Mouse (Mus musculus): ENCODE measurements around the gene Fhl3. TPM values are rescaled to one million over a fixed set of nuclear protein-coding genes. Genes with fewer than 3 reads are reported as not detected.

Fhl3 gene
- not detected in 2 replicates for polyA plus RNA-seq (2012; ENCODE audit: insufficient read depth, insufficient read length, low replicate concordance, missing spikeins)

DNA sequence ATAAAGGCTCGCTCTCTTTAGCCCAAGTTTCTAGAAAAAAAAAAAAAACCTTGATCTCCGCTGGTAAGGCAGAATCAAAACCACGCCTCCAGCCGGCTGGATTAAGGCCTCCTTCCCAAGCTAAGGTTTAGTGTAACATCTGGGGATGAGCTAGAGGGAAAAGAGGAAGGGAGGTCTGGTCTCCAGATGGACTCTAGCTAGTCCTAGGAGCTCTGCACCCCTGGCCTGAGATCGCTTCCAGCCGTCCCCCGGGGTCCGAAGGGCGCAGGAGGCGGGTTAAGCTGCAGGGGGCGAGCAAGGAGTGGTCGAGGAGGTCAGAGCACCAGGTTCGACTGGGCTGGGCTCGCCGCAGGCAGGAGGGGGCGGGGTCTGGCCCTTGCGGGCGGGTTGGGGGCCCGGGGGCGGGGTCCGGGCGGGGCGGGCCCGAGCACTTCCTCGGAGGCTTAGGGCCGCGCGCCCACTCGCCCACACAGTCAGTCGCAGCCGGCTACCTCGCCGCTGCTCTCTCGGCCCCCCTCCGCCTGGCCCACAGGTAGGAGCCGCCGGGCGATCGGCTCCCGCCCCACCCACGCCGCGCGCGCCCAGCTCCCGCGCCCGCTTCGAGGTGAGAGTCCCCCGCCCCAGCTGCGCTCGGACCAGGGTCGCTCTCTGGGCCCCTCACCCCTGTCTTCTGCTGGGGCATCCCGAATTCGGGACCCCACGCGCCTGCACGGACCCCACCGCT, at the start of gene Fhl3:
Gene Fhl3 (plus strand): TSS at position 454 of the 724 bp plus-strand sequence.
- H3K4me1 ChIP-seq (ENCODE audit: control insufficient read depth, insufficient read depth, low read length) = peaks cover 39% of the 10 kb centered on the region
- 1% methylated on average over 48 of the region's 59 CpGs for WGBS
- peak within 1 kb of the TSS; percentile 50 for H3K4me3 ChIP-seq (ENCODE audit: insufficient read depth, low read depth, low read length)
- no peak within 1 kb of the TSS for H3K27ac ChIP-seq (ENCODE audit: insufficient read depth, low read depth, low read length)
- TF ChIP-seq CTCF (IDR thresholded peaks at IDR 0.05; ENCODE audit: insufficient read depth, low read depth, low read length) = no peak

DNA sequence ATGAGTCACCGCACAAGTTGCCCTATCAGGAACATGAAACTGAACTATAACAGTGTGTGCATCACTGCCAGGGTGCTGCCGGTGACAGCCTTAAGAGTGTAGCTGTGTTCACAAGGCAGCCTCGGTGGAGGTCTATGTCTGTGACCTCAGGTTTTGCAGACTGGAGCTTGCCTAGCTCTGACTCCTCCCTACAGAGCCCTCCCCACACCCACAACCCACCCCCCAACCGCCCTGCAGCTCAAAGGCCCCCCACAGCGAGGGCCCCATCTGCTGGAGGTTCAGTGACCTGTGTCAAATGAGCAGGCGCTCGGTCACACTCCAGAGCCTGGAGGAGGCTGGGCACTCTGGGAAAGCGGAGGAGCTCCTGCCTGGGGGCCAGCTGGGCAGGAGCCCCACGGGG, 47.6 kb upstream of the Fhl3 start:
- Histone ChIP-seq H3K27ac (ENCODE audit: insufficient read depth, low read depth, low read length) (no peak overlapping the region), H3K4me1 (ENCODE audit: control insufficient read depth, insufficient read depth, low read length) (peaks cover 20% of the 10 kb centered on the region), H3K4me3 (ENCODE audit: insufficient read depth, low read depth, low read length) (no peak overlapping the region)
- WGBS = 19% methylated on average over 9 of the region's 9 CpGs
- no peak for TF ChIP-seq CTCF (IDR thresholded peaks at IDR 0.05; ENCODE audit: insufficient read depth, low read depth, low read length)
- no peak for TF ChIP-seq POLR2A (IDR thresholded peaks at IDR 0.05; ENCODE audit: insufficient read depth, low read depth, low read length)

DNA sequence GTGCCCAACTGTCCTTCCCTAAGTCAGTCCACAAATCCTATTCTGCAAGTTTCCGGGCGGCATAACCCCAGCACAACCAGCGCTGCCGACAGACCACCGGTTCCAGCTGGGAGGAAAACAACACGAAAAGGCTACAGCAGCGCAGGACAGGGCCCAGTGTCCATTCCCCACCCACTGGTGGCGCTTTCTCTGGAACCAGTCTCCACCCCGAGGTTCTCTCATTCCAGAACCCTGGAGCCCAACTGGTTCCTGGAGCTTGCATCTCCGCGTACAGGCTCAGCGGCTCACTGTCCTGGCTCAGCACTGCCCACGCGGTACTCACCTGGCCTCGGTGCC, 44.0 kb upstream of the Fhl3 start, which contains the start of gene Pou3f1:
Gene Pou3f1 (plus strand): TSS at position 290 of the 336 bp plus-strand sequence.
- WGBS = 5% methylated on average over 15 of the region's 15 CpGs
- peaks cover 26% of the 10 kb centered on the region for H3K4me1 ChIP-seq (ENCODE audit: control insufficient read depth, insufficient read depth, low read length)
- no peak within 1 kb of the TSS for H3K27ac ChIP-seq (ENCODE audit: insufficient read depth, low read depth, low read length)
- H3K4me3 ChIP-seq (ENCODE audit: insufficient read depth, low read depth, low read length) = peak within 1 kb of the TSS; percentile 58
- TF ChIP-seq CTCF (IDR thresholded peaks at IDR 0.05; ENCODE audit: insufficient read depth, low read depth, low read length) (no peak), POLR2A (IDR thresholded peaks at IDR 0.05; ENCODE audit: insufficient read depth, low read depth, low read length) (no peak)

DNA sequence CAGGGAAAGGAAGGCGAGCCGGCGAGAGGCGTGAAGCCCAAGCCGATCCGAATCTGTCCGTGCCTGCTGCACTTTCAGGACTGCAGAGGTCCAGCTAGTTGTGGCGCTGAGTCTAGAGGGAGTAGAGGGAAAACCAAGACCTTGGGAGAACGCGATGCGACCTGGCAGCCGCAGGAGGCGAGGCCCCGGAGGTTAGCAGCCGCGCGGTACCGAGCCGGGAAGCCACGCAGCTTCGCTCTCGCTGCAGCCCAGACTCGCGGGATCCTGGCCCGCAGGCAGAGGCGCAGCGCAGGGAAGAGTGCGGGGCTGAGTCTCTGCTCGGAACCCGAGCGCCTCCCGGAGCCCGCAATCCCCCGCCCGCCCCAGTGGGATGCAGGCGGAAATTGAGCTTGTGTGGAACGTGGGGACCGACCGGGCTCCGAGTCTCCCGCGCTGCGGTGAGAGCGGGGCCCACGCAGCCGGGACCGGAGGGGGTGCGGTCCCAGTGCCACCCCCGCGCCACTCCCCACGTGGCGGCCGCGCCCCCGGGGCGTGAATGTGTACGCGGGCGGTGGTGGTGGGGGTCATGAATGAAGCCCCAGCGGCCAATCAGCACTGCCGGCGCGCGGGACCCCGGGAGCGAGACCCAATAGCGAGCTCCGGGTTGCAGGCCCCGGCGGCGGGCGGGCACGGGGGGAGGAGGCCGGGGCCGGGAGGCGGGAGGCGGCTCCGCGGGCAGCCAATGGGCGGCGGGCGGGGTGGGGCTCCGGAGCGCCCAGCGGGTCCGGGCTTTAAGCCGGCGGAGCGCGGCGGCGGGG, 43.4 kb upstream of the Fhl3 start:
- Histone ChIP-seq H3K4me1 (ENCODE audit: control insufficient read depth, insufficient read depth, low read length) (peaks cover 25% of the 10 kb centered on the region), H3K4me3 (ENCODE audit: insufficient read depth, low read depth, low read length) (peak overlapping the region; percentile 58), H3K27ac (ENCODE audit: insufficient read depth, low read depth, low read length) (no peak overlapping the region)
- WGBS = under 1% methylated on average over 90 of the region's 92 CpGs
- TF ChIP-seq CTCF (IDR thresholded peaks at IDR 0.05; ENCODE audit: insufficient read depth, low read depth, low read length) = no peak
- no peak for TF ChIP-seq POLR2A (IDR thresholded peaks at IDR 0.05; ENCODE audit: insufficient read depth, low read depth, low read length)

DNA sequence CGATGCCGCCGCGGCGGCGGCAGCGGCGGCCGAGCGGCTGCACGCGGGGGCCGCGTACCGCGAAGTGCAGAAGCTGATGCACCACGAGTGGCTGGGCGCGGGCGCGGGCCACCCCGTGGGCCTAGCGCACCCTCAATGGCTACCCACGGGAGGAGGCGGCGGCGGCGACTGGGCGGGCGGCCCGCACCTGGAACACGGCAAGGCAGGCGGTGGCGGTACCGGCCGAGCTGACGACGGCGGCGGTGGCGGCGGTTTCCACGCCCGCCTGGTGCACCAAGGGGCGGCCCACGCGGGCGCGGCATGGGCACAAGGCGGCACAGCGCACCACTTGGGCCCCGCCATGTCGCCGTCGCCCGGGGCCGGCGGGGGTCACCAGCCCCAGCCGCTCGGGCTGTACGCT, 42.7 kb upstream of the Fhl3 start:
- Histone ChIP-seq H3K4me3 (ENCODE audit: insufficient read depth, low read depth, low read length) (peak overlapping the region; percentile 58), H3K27ac (ENCODE audit: insufficient read depth, low read depth, low read length) (no peak overlapping the region), H3K4me1 (ENCODE audit: control insufficient read depth, insufficient read depth, low read length) (peaks cover 19% of the 10 kb centered on the region)
- 2% methylated on average over 61 of the region's 61 CpGs for WGBS
- no peak for TF ChIP-seq CTCF (IDR thresholded peaks at IDR 0.05; ENCODE audit: insufficient read depth, low read depth, low read length)
- no peak for TF ChIP-seq POLR2A (IDR thresholded peaks at IDR 0.05; ENCODE audit: insufficient read depth, low read depth, low read length)

DNA sequence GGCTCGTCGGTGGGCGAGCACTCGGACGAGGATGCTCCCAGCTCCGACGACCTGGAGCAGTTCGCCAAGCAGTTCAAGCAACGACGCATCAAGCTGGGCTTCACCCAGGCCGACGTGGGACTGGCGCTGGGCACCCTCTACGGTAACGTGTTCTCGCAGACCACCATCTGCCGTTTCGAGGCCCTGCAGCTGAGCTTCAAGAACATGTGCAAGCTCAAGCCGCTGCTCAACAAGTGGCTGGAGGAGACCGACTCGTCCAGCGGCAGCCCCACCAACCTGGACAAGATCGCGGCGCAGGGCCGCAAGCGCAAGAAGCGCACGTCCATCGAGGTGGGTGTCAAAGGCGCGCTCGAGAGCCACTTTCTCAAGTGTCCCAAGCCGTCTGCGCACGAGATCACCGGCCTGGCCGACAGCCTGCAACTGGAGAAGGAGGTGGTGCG, 42.1 kb upstream of the Fhl3 start:
- H3K4me1 ChIP-seq (ENCODE audit: control insufficient read depth, insufficient read depth, low read length) = peaks cover 15% of the 10 kb centered on the region
- TF ChIP-seq CTCF (IDR thresholded peaks at IDR 0.05; ENCODE audit: insufficient read depth, low read depth, low read length) = no peak
- TF ChIP-seq POLR2A (IDR thresholded peaks at IDR 0.05; ENCODE audit: insufficient read depth, low read depth, low read length) = no peak
- no peak overlapping the region for H3K27ac ChIP-seq (ENCODE audit: insufficient read depth, low read depth, low read length)
- peak overlapping the region; percentile 58 for H3K4me3 ChIP-seq (ENCODE audit: insufficient read depth, low read depth, low read length)
- WGBS = under 1% methylated on average over 39 of the region's 39 CpGs

DNA sequence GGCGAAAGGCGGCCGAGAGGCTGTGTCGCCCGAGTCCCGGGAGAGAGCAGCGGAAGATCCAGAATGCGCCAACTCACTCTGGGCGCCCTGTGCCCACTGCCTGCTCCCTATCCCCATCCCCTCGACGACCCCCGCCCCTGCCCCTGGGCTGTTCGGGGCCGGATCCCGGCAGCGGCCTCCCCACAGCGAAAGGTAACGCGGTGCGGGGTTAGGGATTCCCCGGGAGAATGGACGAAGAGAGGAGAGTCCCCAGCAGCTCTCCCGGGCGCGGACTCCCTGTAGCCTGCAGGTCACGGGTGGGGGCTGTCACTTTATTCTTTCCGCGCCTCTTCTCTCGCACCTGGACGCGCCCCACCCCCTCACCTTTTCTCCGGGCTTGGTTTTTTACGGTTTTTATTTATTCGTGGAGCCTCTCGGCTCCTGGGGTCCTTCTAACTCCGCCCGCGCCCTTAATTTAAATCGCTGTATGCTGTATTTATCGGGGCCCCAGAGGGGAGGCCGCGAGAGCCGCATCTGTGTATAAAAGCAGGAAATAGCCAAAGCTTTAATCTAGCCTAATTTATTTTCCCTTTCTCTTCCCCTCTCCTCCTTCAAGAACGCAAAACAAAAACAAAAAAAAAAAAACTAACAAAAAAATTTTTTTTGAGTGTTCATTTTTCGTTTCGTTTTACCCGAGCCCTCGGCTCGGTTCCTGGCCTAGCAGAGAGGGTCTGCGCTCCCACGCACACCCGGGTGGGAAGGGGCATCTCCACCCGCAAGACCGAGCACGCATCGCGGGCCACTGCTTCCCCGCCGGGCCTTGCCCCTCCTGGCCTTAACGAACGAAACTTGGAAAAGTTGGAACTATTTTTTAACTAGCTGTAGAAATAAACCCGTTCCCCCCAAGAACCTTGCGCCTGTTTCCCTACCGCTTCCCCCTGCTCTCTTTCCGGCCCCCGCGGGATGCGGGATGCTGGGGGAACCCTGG, 41.0 kb upstream of the Fhl3 start:
- TF ChIP-seq POLR2A (IDR thresholded peaks at IDR 0.05; ENCODE audit: insufficient read depth, low read depth, low read length) = no peak
- no peak for TF ChIP-seq CTCF (IDR thresholded peaks at IDR 0.05; ENCODE audit: insufficient read depth, low read depth, low read length)
- Histone ChIP-seq H3K4me1 (ENCODE audit: control insufficient read depth, insufficient read depth, low read length) (peaks cover 18% of the 10 kb centered on the region), H3K4me3 (ENCODE audit: insufficient read depth, low read depth, low read length) (peak overlapping the region; percentile 8), H3K27ac (ENCODE audit: insufficient read depth, low read depth, low read length) (no peak overlapping the region)
- 10% methylated on average over 68 of the region's 68 CpGs for WGBS

DNA sequence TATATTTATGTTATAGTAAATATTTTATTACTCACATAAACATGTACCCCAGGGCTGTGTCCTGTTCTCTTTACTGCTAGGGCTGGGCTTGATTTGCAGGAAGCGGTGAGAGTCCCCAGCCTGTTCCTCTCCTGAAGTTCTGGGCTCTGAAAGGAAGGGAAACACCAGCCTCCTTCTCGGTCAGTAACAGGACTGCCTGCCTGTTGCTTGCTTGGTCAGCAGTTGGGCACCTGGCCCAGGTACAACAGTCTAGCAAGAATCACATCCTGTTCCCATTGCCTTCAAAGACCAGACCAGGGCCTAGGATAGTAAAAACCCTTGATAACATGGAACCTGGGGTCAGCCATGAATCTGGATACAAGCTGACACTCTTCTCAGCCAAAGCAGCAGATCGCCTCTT, 39.9 kb upstream of the Fhl3 start:
- H3K4me3 ChIP-seq (ENCODE audit: insufficient read depth, low read depth, low read length) = no peak overlapping the region
- peaks cover 22% of the 10 kb centered on the region for H3K4me1 ChIP-seq (ENCODE audit: control insufficient read depth, insufficient read depth, low read length)
- WGBS = 84% methylated on average over 3 of the region's 3 CpGs
- TF ChIP-seq POLR2A (IDR thresholded peaks at IDR 0.05; ENCODE audit: insufficient read depth, low read depth, low read length) = no peak
- TF ChIP-seq CTCF (IDR thresholded peaks at IDR 0.05; ENCODE audit: insufficient read depth, low read depth, low read length) = no peak
- no peak overlapping the region for H3K27ac ChIP-seq (ENCODE audit: insufficient read depth, low read depth, low read length)
